Mouse (Mus musculus) intestine, postnatal 0 days (tissue): Measurements from ENCODE around the gene Zfp185. TPM values are rescaled to one million over a fixed set of nuclear protein-coding genes. Genes with fewer than 3 reads are reported as not detected.

Source experiments
- ATAC-seq: fragments of 200-750 bp; cut with Nextera tagmentation; 2 replicates; pipeline ENCODE4 v1.8.0; 2017; ENCODE audit warnings: mild to moderate bottlenecking, moderate TSS enrichment, moderate library complexity
- H3K27ac ChIP-seq: fragments of 300-500 bp; sonication (generic); 2 replicates; pipeline ENCODE4 v1.5.1; 2014; ENCODE audit warnings: mild to moderate bottlenecking, low read depth, low read length, moderate library complexity
- H3K27me3 ChIP-seq: fragments of 300-500 bp; sonication (generic); replicated peaks from 2 replicates; pipeline ENCODE4 v1.6.1; 2014; ENCODE audit warnings: low read length, mixed read lengths; ENCODE audit not compliant: control insufficient read depth, insufficient read depth
- H3K36me3 ChIP-seq: fragments of 300-500 bp; sonication (generic); 2 replicates; pipeline ENCODE4 v1.6.1; 2014; ENCODE audit warnings: mild to moderate bottlenecking, moderate library complexity; ENCODE audit not compliant: control insufficient read depth, insufficient read depth
- H3K4me1 ChIP-seq: fragments of 300-500 bp; sonication (generic); replicated peaks from 2 replicates; pipeline ENCODE4 v1.6.1; 2014; ENCODE audit warnings: antibody characterized with exemption, low read length, mixed read lengths; ENCODE audit not compliant: control insufficient read depth, insufficient read depth
- H3K4me2 ChIP-seq: fragments of 300-500 bp; sonication (generic); replicated peaks from 2 replicates; pipeline ENCODE4 v1.6.1; 2014; ENCODE audit warnings: low read depth, mild to moderate bottlenecking, moderate library complexity
- H3K4me3 ChIP-seq: fragments of 300-500 bp; sonication (generic); 2 replicates; pipeline ENCODE4 v1.5.1; 2014; ENCODE audit warnings: low read depth, low read length
- H3K9ac ChIP-seq: fragments of 300-500 bp; sonication (generic); 2 replicates; pipeline ENCODE4 v1.6.1; 2014; ENCODE audit warnings: mild to moderate bottlenecking, low read depth, low read length
- H3K9me3 ChIP-seq: fragments of 300-500 bp; sonication (generic); 2 replicates; pipeline ENCODE4 v1.6.1; 2016; ENCODE audit warnings: mixed run types; ENCODE audit not compliant: control insufficient read depth
- CTCF ChIP-seq: sonication (generic); IDR thresholded peaks from 2 replicates; pipeline ENCODE4 v1.5.1; 2016; ENCODE audit warnings: low read depth, mild to moderate bottlenecking, control low read depth, antibody characterized with exemption, moderate library complexity
- WGBS: fragments of 180-500 bp; shearing (Covaris S2); extraction: QIAGEN DNeasy Blood & Tissue Kit; methylation state at CpG from one replicate; pipeline ENCODE4 v1.1.7; 2014; 5-methylcytosine and 5-hydroxymethylcytosine counted together
- polyA plus RNA-seq: library from polyadenylated mRNA; unstranded; fragments of >200 nt; fragmentation: Nextera tagmentation; extraction: Ambion mirVana; gene quantifications from 2 replicates; pipeline ENCODE4 v1.2.1, GENCODE M21; 2015

The Zfp185 gene
- 1.6 and 1.7 TPM in 2 replicates for polyA plus RNA-seq

DNA sequence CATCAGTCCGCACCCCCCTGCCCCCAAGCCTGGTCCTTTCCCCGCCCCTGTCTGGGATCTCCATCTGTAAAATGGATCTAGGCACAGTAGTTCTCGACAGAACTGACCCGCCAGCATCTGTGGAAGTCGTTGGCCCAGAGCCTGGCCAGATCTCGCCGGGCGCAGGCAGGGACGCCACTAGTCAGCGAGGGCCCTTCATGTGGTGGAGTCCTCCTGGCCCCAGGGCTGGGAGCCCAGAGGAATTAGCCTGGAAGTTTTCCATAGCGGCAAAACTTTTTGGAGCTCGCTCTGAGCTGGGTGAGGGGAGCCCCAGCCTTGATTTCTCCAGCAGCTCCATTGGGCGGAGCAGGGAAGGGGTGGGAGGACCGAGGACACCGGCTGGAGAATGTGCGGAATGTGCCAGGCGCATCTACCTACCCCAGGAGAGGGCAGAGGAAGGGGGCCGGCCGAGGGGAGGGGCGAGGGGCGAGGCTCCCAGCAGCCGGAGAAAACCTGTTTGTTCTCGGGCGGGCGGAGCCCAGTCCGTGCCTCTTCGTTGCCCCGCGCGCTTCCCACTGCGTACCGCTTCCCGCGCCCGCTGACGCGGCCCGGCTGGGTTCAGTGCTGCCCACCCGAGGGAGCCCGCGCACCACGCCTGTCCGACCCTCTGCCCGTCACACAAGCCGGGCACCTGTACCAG lies at the start of gene Zfp185:
Gene Zfp185, plus strand, starts transcription at position 499 of the 679 bp plus-strand sequence.
- no peaks in the 10 kb centered on the region for H3K9me3 ChIP-seq
- ATAC-seq: peak; percentile 31; the same call in 1 of the 2 replicates
- H3K9ac ChIP-seq: no peak within 1 kb of the TSS
- no peaks in the 10 kb centered on the region for H3K36me3 ChIP-seq
- peak within 1 kb of the TSS; percentile 62 for H3K4me2 ChIP-seq
- no peak within 1 kb of the TSS for H3K27ac ChIP-seq
- TF ChIP-seq CTCF: no peak
- 26% methylated on average over 32 of the region's 45 CpGs for WGBS
- peaks cover 14% of the 10 kb centered on the region for H3K27me3 ChIP-seq
- no peaks in the 10 kb centered on the region for H3K4me1 ChIP-seq
- peak within 1 kb of the TSS; percentile 39 for H3K4me3 ChIP-seq

- H3K4me1 ChIP-seq: no peaks in the 10 kb centered on the region
- peaks cover 3% of the 10 kb centered on the region; the same call in 1 of the 2 replicates for H3K36me3 ChIP-seq
- WGBS: 67% methylated on average over 4 of the region's 4 CpGs
- ATAC-seq: no peak
- H3K9ac ChIP-seq: no peak overlapping the region
- TF ChIP-seq CTCF: no peak
- H3K4me3 ChIP-seq: no peak overlapping the region
- no peak overlapping the region for H3K27ac ChIP-seq
- H3K4me2 ChIP-seq: no peak overlapping the region
- H3K27me3 ChIP-seq: no peaks in the 10 kb centered on the region
- no peaks in the 10 kb centered on the region for H3K9me3 ChIP-seq
These were observed 33.7 kb upstream of the Zfp185 start for GRCm38 (mm10) chrX:72953464-72953863.

DNA sequence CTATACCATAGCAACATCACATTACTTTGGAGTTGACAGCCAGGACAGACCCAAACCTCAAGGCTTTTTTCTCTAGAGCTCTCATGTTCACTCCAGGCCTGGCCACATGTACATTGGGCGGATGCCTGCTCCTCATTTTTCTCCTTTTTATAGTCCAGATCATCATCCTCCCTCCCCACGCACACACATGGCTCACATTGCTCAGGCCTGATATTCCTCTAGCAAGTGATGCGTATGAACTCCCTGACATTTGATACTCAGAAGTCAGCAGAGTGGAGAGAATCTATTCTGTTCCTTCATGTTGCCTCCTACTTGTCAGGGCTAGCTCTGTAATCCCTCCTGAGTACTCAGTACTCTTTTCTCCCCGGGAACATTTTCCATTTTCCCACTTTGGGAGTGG lies 30.7 kb upstream of the Zfp185 start:
- TF ChIP-seq CTCF: no peak
- H3K27ac ChIP-seq: no peak overlapping the region
- H3K4me2 ChIP-seq: no peak overlapping the region
- H3K9me3 ChIP-seq: no peaks in the 10 kb centered on the region
- no peaks in the 10 kb centered on the region for H3K4me1 ChIP-seq
- no peaks in the 10 kb centered on the region for H3K27me3 ChIP-seq
- WGBS: 85% methylated on average over 4 of the region's 4 CpGs
- H3K4me3 ChIP-seq: no peak overlapping the region
- ATAC-seq: no peak
- no peak overlapping the region for H3K9ac ChIP-seq
- H3K36me3 ChIP-seq: no peaks in the 10 kb centered on the region; the same call in 1 of the 2 replicates

- H3K4me3 ChIP-seq: no peak overlapping the region
- no peak overlapping the region for H3K27ac ChIP-seq
- no peaks in the 10 kb centered on the region for H3K27me3 ChIP-seq
- ATAC-seq: no peak
- H3K9me3 ChIP-seq: no peaks in the 10 kb centered on the region
- H3K4me1 ChIP-seq: no peaks in the 10 kb centered on the region
- H3K4me2 ChIP-seq: no peak overlapping the region
- TF ChIP-seq CTCF: peak; percentile 48
- H3K36me3 ChIP-seq: no peaks in the 10 kb centered on the region; the same call in 1 of the 2 replicates
- WGBS: 77% methylated on average over 4 of the region's 4 CpGs
- no peak overlapping the region for H3K9ac ChIP-seq
These were observed 26.7 kb upstream of the Zfp185 start for GRCm38 (mm10) chrX:72960431-72960830.

- TF ChIP-seq CTCF: no peak
- Histone ChIP-seq H3K36me3 (no peaks in the 10 kb centered on the region; the same call in 1 of the 2 replicates), H3K27me3 (no peaks in the 10 kb centered on the region), H3K4me2 (no peak overlapping the region), H3K4me1 (no peaks in the 10 kb centered on the region), H3K27ac (no peak overlapping the region), H3K4me3 (no peak overlapping the region), H3K9me3 (no peaks in the 10 kb centered on the region), H3K9ac (no peak overlapping the region)
- WGBS: 71% methylated on average over 3 of the region's 3 CpGs
- no peak for ATAC-seq
These were observed 25.6 kb upstream of the Zfp185 start for GRCm38 (mm10) chrX:72961511-72961910.

GRCm38 (mm10) chrX:72962743-72963142 lies 24.4 kb upstream of the Zfp185 start:
- no peaks in the 10 kb centered on the region for H3K36me3 ChIP-seq
- WGBS: 68% methylated on average over 3 of the region's 3 CpGs
- no peaks in the 10 kb centered on the region for H3K4me1 ChIP-seq
- TF ChIP-seq CTCF: no peak
- H3K27ac ChIP-seq: no peak overlapping the region
- H3K9me3 ChIP-seq: no peaks in the 10 kb centered on the region
- H3K27me3 ChIP-seq: no peaks in the 10 kb centered on the region
- no peak for ATAC-seq
- no peak overlapping the region for H3K4me3 ChIP-seq
- H3K4me2 ChIP-seq: no peak overlapping the region
- H3K9ac ChIP-seq: no peak overlapping the region
